Mouse (Mus musculus) B cell, adult 2 months (primary cell): Measurements from ENCODE around the gene Ldhd.
A peak's percentile ranks its signal among the peaks of the same experiment; 100 is the strongest.

ENCODE experiments used
- DNase-seq, 2 experiments: peaks; one replicate each; pipeline ENCODE4 v3.0.0; 2022

Gene Ldhd

GRCm38 (mm10) chr8:111626933-111627332 is 3.2 kb downstream of the Ldhd start:
- no peak for DNase-seq

GRCm38 (mm10) chr8:111626528-111626820 is 3.7 kb downstream of the Ldhd start:
- DNase-seq, result no peak

GRCm38 (mm10) chr8:111625694-111626527 is 4.3 kb downstream of the Ldhd start:
- DNase-seq, result peak; percentile 81 to 82

GRCm38 (mm10) chr8:111624853-111625221 is 5.3 kb downstream of the Ldhd start:
- DNase-seq, result no peak

- no peak for DNase-seq
These were observed 5.9 kb downstream of the Ldhd start for GRCm38 (mm10) chr8:111624081-111624852.

- no peak for DNase-seq
These were observed 7.6 kb downstream of the Ldhd start for GRCm38 (mm10) chr8:111622553-111622952.

- no peak for DNase-seq
These were observed 8.1 kb downstream of the Ldhd start for GRCm38 (mm10) chr8:111622104-111622503.

- DNase-seq, result no peak
These were observed 10.2 kb downstream of the Ldhd start for GRCm38 (mm10) chr8:111619936-111620335.

- DNase-seq, result no peak
These were observed 11.9 kb downstream of the Ldhd start for GRCm38 (mm10) chr8:111618273-111618672.

- no peak for DNase-seq
These were observed 12.4 kb downstream of the Ldhd start for GRCm38 (mm10) chr8:111617812-111618211.

- DNase-seq, result no peak
These were observed 15.1 kb downstream of the Ldhd start for GRCm38 (mm10) chr8:111614786-111615701.

- no peak for DNase-seq
These were observed 17.0 kb downstream of the Ldhd start for GRCm38 (mm10) chr8:111613181-111613580.

- DNase-seq, result no peak
These were observed 22.8 kb downstream of the Ldhd start for GRCm38 (mm10) chr8:111607414-111607813.

- no peak for DNase-seq
These were observed 23.2 kb downstream of the Ldhd start for GRCm38 (mm10) chr8:111606961-111607360.

GRCm38 (mm10) chr8:111604986-111605385 is 25.2 kb downstream of the Ldhd start:
- DNase-seq, result no peak

GRCm38 (mm10) chr8:111602050-111602449 is 28.1 kb downstream of the Ldhd start:
- DNase-seq, result no peak

- DNase-seq, result no peak
These were observed 30.3 kb downstream of the Ldhd start for GRCm38 (mm10) chr8:111599707-111600444.

GRCm38 (mm10) chr8:111597310-111597709 is 32.9 kb downstream of the Ldhd start:
- DNase-seq, result no peak

- DNase-seq, result no peak
These were observed 33.7 kb downstream of the Ldhd start for GRCm38 (mm10) chr8:111596485-111596821.

- peak; percentile 62 to 72 for DNase-seq
These were observed 34.3 kb downstream of the Ldhd start for GRCm38 (mm10) chr8:111595712-111596484.

GRCm38 (mm10) chr8:111594951-111595350 is 35.2 kb downstream of the Ldhd start:
- DNase-seq, result no peak
